Mouse (Mus musculus) kidney, adult 2 months (tissue): ENCODE measurements around the gene Pigk.

ENCODE experiments used
- CTCF ChIP-seq: fragments of 200-500 bp; conservative IDR thresholded peaks from 2 replicates; pipeline ENCODE4 v1.5.1; 2011; ENCODE audit warnings: low read depth, mild to moderate bottlenecking, control low read depth, low read length, moderate library complexity, mixed read lengths; ENCODE audit not compliant: insufficient read depth, insufficient read length
- POLR2A ChIP-seq: fragments of 200-500 bp; IDR thresholded peaks from one replicate; pipeline ENCODE4 v1.6.1; 2011; ENCODE audit warnings: low read depth, low read length, control low read depth

GRCm38 (mm10) chr3:152837938-152838337 lies 124.0 kb downstream of the Pigk start:
- no peak for TF ChIP-seq POLR2A
- no peak for TF ChIP-seq CTCF
